Mouse (Mus musculus) heart, adult 2 months (tissue): ENCODE measurements around the gene Scd1. TPM values are rescaled to one million over a fixed set of nuclear protein-coding genes. Genes with fewer than 3 reads are reported as not detected.
A peak's percentile ranks its signal among the peaks of the same experiment; 100 is the strongest.

ENCODE experiments used
- DNase-seq, 2 experiments: peaks; one replicate each; pipeline ENCODE4 v3.0.0; 2021
- H3K27ac ChIP-seq: fragments of 200-600 bp; 2 replicates; pipeline ENCODE4 v1.8.1; 2022
- H3K27me3 ChIP-seq: fragments of 200-500 bp; 2 replicates; pipeline ENCODE4 v1.6.1; 2012; ENCODE audit warnings: mild to moderate bottlenecking, low read length, inconsistent platforms, mixed read lengths; ENCODE audit not compliant: control insufficient read depth, insufficient read depth
- H3K36me3 ChIP-seq: fragments of 200-500 bp; 2 replicates; pipeline ENCODE4 v1.6.1; 2012; ENCODE audit warnings: low read length, inconsistent platforms; ENCODE audit not compliant: control insufficient read depth, insufficient read depth
- H3K4me1 ChIP-seq: fragments of 200-500 bp; 2 replicates; pipeline ENCODE4 v1.6.1; 2011; ENCODE audit warnings: low read length; ENCODE audit not compliant: control insufficient read depth, insufficient read depth
- H3K4me3 ChIP-seq: fragments of 200-600 bp; 2 replicates; pipeline ENCODE4 v1.8.1; 2022
- H3K79me2 ChIP-seq: fragments of 200-500 bp; replicated peaks from 2 replicates; pipeline ENCODE4 v1.6.1; 2012; ENCODE audit warnings: mild to moderate bottlenecking, inconsistent platforms, low read length, moderate library complexity, mixed read lengths; ENCODE audit not compliant: control insufficient read depth, insufficient read depth
- H3K9ac ChIP-seq: fragments of 200-500 bp; 2 replicates; pipeline ENCODE4 v1.6.1; 2012; ENCODE audit warnings: low read depth, mild to moderate bottlenecking, control low read depth, inconsistent platforms, low read length, mixed read lengths
- CTCF ChIP-seq: fragments of 200-600 bp; IDR thresholded peaks from 2 replicates; pipeline ENCODE4 v1.8.1; 2022; ENCODE audit warnings: antibody characterized with exemption, mild to moderate bottlenecking, moderate library complexity
- EP300 ChIP-seq: fragments of 200-500 bp; IDR thresholded peaks from 2 replicates; pipeline ENCODE4 v1.6.1; 2011; ENCODE audit warnings: low read depth, low read length, control low read depth; ENCODE audit not compliant: insufficient read depth
- POLR2A ChIP-seq: fragments of 200-500 bp; IDR thresholded peaks from 2 replicates; pipeline ENCODE4 v1.6.1; 2011; ENCODE audit warnings: mild to moderate bottlenecking, low read depth, low read length, control low read depth; ENCODE audit not compliant: insufficient read depth
- WGBS: fragments of 180-500 bp; shearing (Covaris S2); methylation state at CpG from one replicate; pipeline ENCODE4 v1.1.7; 2018; 5-methylcytosine and 5-hydroxymethylcytosine counted together
- intact Hi-C: fragments of 180-260 bp; cut with DNase I; formaldehyde crosslinking; loops from one replicate; pipeline ENCODE4 v1.15.1; 2025
- long read RNA-seq: library from polyadenylated mRNA; stranded (forward); transcript quantifications from one replicate; pipeline ENCODE4 v2.0.0, GENCODE M21; 2021
- polyA plus RNA-seq: library from polyadenylated mRNA; depleted of rRNA; stranded (reverse); fragments of >200 nt; gene quantifications from 2 replicates; pipeline ENCODE4 v1.2.3, GENCODE M21; 2012; rRNA removed
- total RNA-seq, 2 experiments: library from RNA; stranded (reverse); gene quantifications; 2 replicates each; pipeline ENCODE4 v1.2.3; 2021

Gene Scd1
- total RNA-seq, result 10 to 100 TPM; 25.9 to 31.7 TPM
- polyA plus RNA-seq, result 569 and 1,844 TPM in 2 replicates
- long read RNA-seq, full-length matches to known transcripts, result 5 of 8 reads
- long read RNA-seq, partial matches to known transcripts, result 0 of 8 reads
- long read RNA-seq, other reads (novel, unspliced or antisense), result 3 of 8 reads

DNA sequence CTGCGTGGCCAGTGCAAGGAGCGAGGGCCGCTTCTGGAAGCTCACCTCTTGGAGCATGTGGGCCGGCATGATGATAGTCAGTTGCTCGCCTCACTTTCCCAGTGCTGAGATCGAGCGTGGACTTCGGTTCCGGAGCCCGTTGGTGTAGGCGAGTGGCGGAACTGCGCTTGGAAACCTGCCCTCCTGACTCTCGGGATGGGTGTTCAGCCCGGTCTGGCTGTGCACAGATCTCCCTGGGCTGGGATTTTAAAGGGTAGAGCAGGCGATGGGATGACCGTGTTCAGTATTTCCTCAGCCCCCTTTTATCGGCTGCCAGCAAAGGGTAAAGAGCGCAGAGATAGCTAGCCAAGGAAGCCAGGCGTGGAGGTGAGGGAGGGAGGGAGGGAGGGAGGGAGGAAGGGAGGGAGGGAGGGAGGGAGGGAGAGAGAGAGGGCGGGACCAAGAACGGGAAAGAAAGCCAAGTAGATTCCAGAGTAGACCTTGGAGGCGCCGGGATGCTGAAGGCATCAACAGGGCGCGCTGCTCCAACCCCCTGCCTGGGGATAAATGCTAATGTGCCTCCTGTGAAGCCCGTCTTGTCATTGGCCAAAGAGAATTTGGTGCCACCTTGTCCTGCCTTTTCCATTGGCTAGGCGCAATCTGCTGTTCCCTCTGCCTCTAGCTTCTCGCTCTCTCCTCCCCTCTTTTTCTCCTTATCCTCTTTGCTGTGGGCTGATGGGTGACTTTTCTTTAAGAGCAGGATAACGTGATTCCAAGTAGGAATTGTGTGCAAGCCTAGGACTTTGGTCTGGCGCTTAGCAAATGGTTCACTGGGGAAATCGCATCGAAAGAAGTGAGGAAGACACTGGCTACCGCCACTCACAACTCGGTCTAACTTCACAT, at the start of gene Scd1:
Scd1 (minus strand) TSS at position 539 of the 882 bp plus-strand sequence.
- under 1% methylated on average over 32 of the region's 35 CpGs for WGBS
- peak; percentile 74 to 76 for DNase-seq
- no peaks in the 10 kb centered on the region for H3K36me3 ChIP-seq
- H3K79me2 ChIP-seq, result no peaks in the 10 kb centered on the region
- peak; percentile 30; the same call in 1 of the 2 replicates for TF ChIP-seq POLR2A
- TF ChIP-seq CTCF, result no peak
- peak within 1 kb of the TSS; percentile 8 for H3K9ac ChIP-seq
- intact Hi-C loops, result loop anchor here (2.0 to 5.0 kb wide), 2 partner anchors 19 to 90 kb away; no protein-coding TSS in a partner anchor
- no peaks in the 10 kb centered on the region for H3K27me3 ChIP-seq
- no peaks in the 10 kb centered on the region for H3K4me1 ChIP-seq
- peak within 1 kb of the TSS; percentile 78 for H3K27ac ChIP-seq
- H3K4me3 ChIP-seq, result peak within 1 kb of the TSS; percentile 48

DNA sequence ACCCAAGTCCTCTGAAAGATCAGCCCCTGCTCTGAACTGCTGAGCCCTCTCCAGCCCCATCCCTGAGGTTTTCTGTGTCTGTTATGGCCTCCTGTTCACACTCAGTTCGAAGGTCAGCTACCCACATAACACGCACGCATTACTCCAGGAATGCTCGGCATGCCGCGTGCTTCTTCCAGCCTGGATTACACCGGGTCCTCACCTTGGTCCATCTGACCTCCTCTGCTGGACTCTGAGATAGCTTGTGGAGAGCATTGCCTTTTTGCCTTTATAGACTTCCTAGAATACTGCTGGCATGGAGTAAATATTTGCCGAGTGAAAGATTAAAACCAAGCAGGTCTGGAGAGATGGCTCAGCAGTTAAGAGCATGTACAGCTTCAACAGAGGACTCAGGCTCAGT, 47.7 kb upstream of the Scd1 start:
- no peaks in the 10 kb centered on the region for H3K79me2 ChIP-seq
- no peak for TF ChIP-seq EP300
- no peak for TF ChIP-seq POLR2A
- TF ChIP-seq CTCF, result no peak
- 69% methylated on average over 8 of the region's 8 CpGs for WGBS
- intact Hi-C loops, result no loop called here
- no peak overlapping the region for H3K9ac ChIP-seq
- no peak for DNase-seq
- H3K4me3 ChIP-seq, result no peak overlapping the region
- H3K4me1 ChIP-seq, result peaks cover 2% of the 10 kb centered on the region
- H3K36me3 ChIP-seq, result no peaks in the 10 kb centered on the region
- no peaks in the 10 kb centered on the region for H3K27me3 ChIP-seq
- H3K27ac ChIP-seq, result no peak overlapping the region

DNA sequence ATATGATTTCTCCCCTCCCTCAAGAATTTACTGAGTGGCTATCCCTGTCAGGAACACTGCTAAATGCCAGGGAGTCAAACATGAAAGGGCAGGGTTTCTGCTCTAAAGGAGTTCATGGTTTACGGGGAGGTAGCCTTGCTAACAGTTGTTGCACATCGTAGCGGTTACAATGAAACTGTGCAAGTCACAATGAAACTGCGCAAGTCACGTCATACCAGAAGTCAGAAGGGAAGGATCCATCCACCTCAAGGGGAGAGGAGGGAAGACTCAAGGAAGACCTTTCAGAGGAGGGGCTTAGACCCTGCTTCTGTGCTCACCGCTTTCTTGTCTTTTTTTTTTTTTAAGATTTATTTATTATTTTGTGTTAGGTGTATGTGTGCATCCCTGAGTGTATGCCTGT, 47.2 kb upstream of the Scd1 start:
- Histone ChIP-seq H3K27me3 (no peaks in the 10 kb centered on the region), H3K36me3 (no peaks in the 10 kb centered on the region), H3K9ac (no peak overlapping the region), H3K79me2 (no peaks in the 10 kb centered on the region), H3K4me1 (peaks cover 2% of the 10 kb centered on the region), H3K4me3 (no peak overlapping the region), H3K27ac (no peak overlapping the region)
- no peak for DNase-seq
- WGBS, result 90% methylated on average over 6 of the region's 6 CpGs
- no peak for TF ChIP-seq CTCF
- TF ChIP-seq POLR2A, result no peak
- TF ChIP-seq EP300, result no peak
- intact Hi-C loops, result no loop called here

DNA sequence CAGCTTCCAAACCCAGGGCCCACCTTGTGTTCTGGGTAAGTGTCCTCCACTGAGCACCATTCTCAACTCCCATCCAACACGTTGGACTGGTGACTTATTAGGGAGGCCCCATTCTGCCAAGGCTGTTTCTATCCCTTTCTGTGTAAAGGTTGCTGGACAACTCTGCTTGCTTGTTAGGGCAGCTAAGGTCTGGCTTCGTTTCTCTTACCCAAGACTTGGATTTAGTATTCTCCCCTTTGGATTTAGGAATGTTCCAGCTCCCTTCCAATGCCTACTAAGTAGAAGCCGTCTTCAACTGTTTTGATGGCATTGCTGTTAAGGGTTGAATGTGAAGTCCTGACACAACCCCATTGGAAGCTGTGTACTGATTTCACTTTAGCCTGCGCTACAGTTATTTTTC, 40.2 kb upstream of the Scd1 start:
- intact Hi-C loops, result no loop called here
- Histone ChIP-seq H3K79me2 (no peaks in the 10 kb centered on the region), H3K4me3 (no peak overlapping the region), H3K4me1 (no peaks in the 10 kb centered on the region), H3K27me3 (no peaks in the 10 kb centered on the region), H3K36me3 (no peaks in the 10 kb centered on the region), H3K9ac (no peak overlapping the region), H3K27ac (no peak overlapping the region)
- DNase-seq, result no peak
- TF ChIP-seq CTCF, result no peak
- no peak for TF ChIP-seq POLR2A
- no peak for TF ChIP-seq EP300
- WGBS, result 78% methylated on average over 4 of the region's 4 CpGs

DNA sequence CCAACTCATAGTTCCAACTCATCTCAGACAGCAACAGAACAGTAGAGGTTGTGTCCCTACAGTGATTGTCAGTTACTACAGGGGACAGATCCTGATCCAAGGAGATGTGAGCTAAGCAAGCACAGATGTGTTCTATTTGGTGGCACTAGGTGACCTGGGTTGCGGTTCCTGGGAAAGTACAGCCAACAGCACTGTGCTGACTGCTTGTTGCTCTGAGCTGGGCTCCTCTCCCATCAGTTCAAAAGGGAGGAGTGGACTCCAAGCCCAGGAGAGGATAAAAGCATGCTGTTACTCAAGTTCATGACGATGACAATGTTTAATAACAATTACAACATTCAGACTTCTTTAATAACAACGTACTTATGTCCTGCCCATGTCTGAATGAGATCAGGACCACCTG, 38.1 kb upstream of the Scd1 start:
- H3K27ac ChIP-seq, result no peak overlapping the region

DNA sequence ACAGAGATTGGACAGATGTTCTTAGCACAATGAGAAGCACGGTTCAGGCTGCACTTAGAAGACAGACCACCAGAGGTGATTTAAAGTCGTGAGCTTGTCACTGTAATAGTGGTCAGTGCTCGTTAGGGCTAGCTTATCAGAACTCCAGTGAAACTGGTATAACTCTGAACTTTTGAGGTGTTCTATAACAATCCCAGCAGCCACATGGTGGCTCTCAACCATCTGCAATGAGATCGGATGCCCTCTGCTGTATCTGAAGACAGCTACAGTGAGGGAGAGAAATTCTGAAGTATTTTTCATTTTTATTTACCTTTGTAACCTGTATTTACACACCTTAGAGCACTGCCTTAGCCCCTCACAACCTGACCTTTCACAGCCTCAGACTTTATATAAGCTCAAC, 31.6 kb upstream of the Scd1 start:
- WGBS, result 40% methylated on average over 4 of the region's 4 CpGs
- no peaks in the 10 kb centered on the region for H3K27me3 ChIP-seq
- TF ChIP-seq EP300 (no peak), CTCF (peak; percentile 20; the same call in 1 of the 2 replicates), POLR2A (no peak)
- H3K79me2 ChIP-seq, result no peaks in the 10 kb centered on the region
- H3K36me3 ChIP-seq, result no peaks in the 10 kb centered on the region
- intact Hi-C loops, result no loop called here
- H3K4me3 ChIP-seq, result no peak overlapping the region
- no peak overlapping the region for H3K9ac ChIP-seq
- H3K4me1 ChIP-seq, result no peaks in the 10 kb centered on the region
- DNase-seq, result no peak
- no peak overlapping the region for H3K27ac ChIP-seq

More for the DNA sequence above, 38.1 kb upstream of the Scd1 start:
- DNase-seq, result peak in 1 of 2 experiments; percentile 22
- Histone ChIP-seq H3K4me1 (no peaks in the 10 kb centered on the region), H3K9ac (no peak overlapping the region), H3K79me2 (no peaks in the 10 kb centered on the region), H3K36me3 (no peaks in the 10 kb centered on the region), H3K4me3 (no peak overlapping the region), H3K27me3 (no peaks in the 10 kb centered on the region)
- intact Hi-C loops, result no loop called here
- no peak for TF ChIP-seq EP300
- TF ChIP-seq CTCF, result no peak
- TF ChIP-seq POLR2A, result no peak
- WGBS, result 70% methylated on average over 3 of the region's 3 CpGs
